Comparison of ENCODE assay signal across 9 mouse cellular contexts in genomic region chr4:155345608-155345953, GRCm38 (mm10). TPM values are rescaled to one million over a fixed set of nuclear protein-coding genes. Genes with fewer than 3 reads are reported as not detected.
DNase-seq lines count a peak whose midpoint lies in the region; ATAC-seq and TF ChIP-seq lines count a peak whose summit lies in the region.
"Had no signal": no experiment of that assay in that cellular context is flagged by ENCODE, and none has a peak within 500 bp of the region (broad histone marks: within the 10 kb centered on the region; RNA-seq: fewer than 3 reads in every experiment).

No protein-coding gene starts in this region.

- peak overlapping the region; percentile 95 for H3K4me2 ChIP-seq in embryonic facial prominence, embryonic 11.5 days (ENCODE audit: low read depth, low read length)
- H3K4me2 ChIP-seq in kidney, embryonic 14.5 days (replicated peaks; ENCODE audit: low read depth, low read length) = peak overlapping the region; percentile 88
- peak overlapping the region; percentile 92 for H3K4me2 ChIP-seq in limb, embryonic 11.5 days (ENCODE audit: low read depth, severe bottlenecking)
- peak overlapping the region; percentile 83 for H3K4me2 ChIP-seq in midbrain, embryonic 13.5 days (replicated peaks)

- TF ChIP-seq POLR2A in heart, adult 2 months (IDR thresholded peaks at IDR 0.05; ENCODE audit: insufficient read depth, low read depth, low read length) = no peak

- peak overlapping the region; percentile 53 for H3K4me3 ChIP-seq in embryonic facial prominence, embryonic 11.5 days (ENCODE audit: low read depth, low read length)
- peak overlapping the region; percentile 49 for H3K4me3 ChIP-seq in heart, adult 2 months
- H3K4me3 ChIP-seq in kidney, embryonic 14.5 days (ENCODE audit: low read length) = peak overlapping the region; percentile 45
- peak overlapping the region; percentile 54 for H3K4me3 ChIP-seq in limb, embryonic 11.5 days (ENCODE audit: low read depth, low read length)
- peak overlapping the region; percentile 74 for H3K4me3 ChIP-seq in midbrain, embryonic 13.5 days (replicated peaks)

- H3K27ac ChIP-seq in embryonic facial prominence, embryonic 11.5 days (replicated peaks; ENCODE audit: low read depth, low read length) = no peak overlapping the region
- no peak overlapping the region for H3K27ac ChIP-seq in heart, adult 2 months
- no peak overlapping the region for H3K27ac ChIP-seq in kidney, embryonic 14.5 days (ENCODE audit: low read depth, low read length)
- H3K27ac ChIP-seq in limb, embryonic 11.5 days (replicated peaks; ENCODE audit: low read depth, low read length) = no peak overlapping the region
- H3K27ac ChIP-seq in midbrain, embryonic 13.5 days = peak overlapping the region; percentile 96

- ATAC-seq in embryonic facial prominence, embryonic 11.5 days (replicated peaks; ENCODE audit: insufficient number of reproducible peaks, low FRiP score, low TSS enrichment, low read depth) = peak; percentile 88
- peak; percentile 87 for ATAC-seq in kidney, embryonic 14.5 days (ENCODE audit: low FRiP score, low TSS enrichment)
- peak; percentile 47; the same call in 1 of the 2 replicates for ATAC-seq in limb, embryonic 11.5 days (ENCODE audit: insufficient number of reproducible peaks, low FRiP score, low TSS enrichment, low read depth)
- ATAC-seq in midbrain, embryonic 13.5 days = peak; percentile 94
- ATAC-seq in erythroblast, adult 5-6 weeks (replicated peaks; ENCODE audit: low FRiP score, poor library complexity, severe bottlenecking) = no peak

- no peaks in the 10 kb centered on the region for H3K36me3 ChIP-seq in embryonic facial prominence, embryonic 11.5 days (replicated peaks; ENCODE audit: control insufficient read depth, insufficient read depth, low read depth, low read length)
- no peaks in the 10 kb centered on the region for H3K36me3 ChIP-seq in heart, adult 2 months (ENCODE audit: control insufficient read depth, insufficient read depth, low read length)
- H3K36me3 ChIP-seq in kidney, embryonic 14.5 days (ENCODE audit: control insufficient read depth, insufficient read depth, low read length) = no peaks in the 10 kb centered on the region
- no peaks in the 10 kb centered on the region for H3K36me3 ChIP-seq in limb, embryonic 11.5 days (ENCODE audit: control insufficient read depth, insufficient read depth, low read length)
- H3K36me3 ChIP-seq in midbrain, embryonic 13.5 days = no peaks in the 10 kb centered on the region

- peak; percentile 8 for DNase-seq in thymus, postnatal 0 days (ENCODE audit: low spot score)
- DNase-seq in thymus, postnatal 10 days (ENCODE audit: low spot score in 2 of 2) = no peak
- peak; percentile 76 for DNase-seq in embryonic facial prominence, embryonic 11.5 days (ENCODE audit: low spot score)
- peak; percentile 73 for DNase-seq in heart, adult 2 months
- peak; percentile 71 for DNase-seq in limb, embryonic 11.5 days (ENCODE audit: low spot score)

- no peaks in the 10 kb centered on the region for H3K79me2 ChIP-seq in heart, adult 2 months (replicated peaks; ENCODE audit: control insufficient read depth, insufficient read depth, low read length)

- intact Hi-C loops in heart, adult 2 months (cut with DNase I) = no loop called here

- no peak for TF ChIP-seq EP300 in heart, adult 2 months (IDR thresholded peaks at IDR 0.05; ENCODE audit: insufficient read depth, low read depth, low read length)

- 2% methylated on average over 16 of the region's 16 CpGs for WGBS in embryonic facial prominence, embryonic 11.5 days
- 2% methylated on average over 16 of the region's 16 CpGs for WGBS in heart, adult 2 months
- WGBS in kidney, embryonic 14.5 days = 4% methylated on average over 16 of the region's 16 CpGs
- WGBS in limb, embryonic 11.5 days = 3% methylated on average over 16 of the region's 16 CpGs
- 2% methylated on average over 16 of the region's 16 CpGs for WGBS in midbrain, embryonic 13.5 days

- peaks cover 7% of the 10 kb centered on the region for H3K4me1 ChIP-seq in embryonic facial prominence, embryonic 11.5 days (ENCODE audit: control insufficient read depth, insufficient read depth, low read length)
- H3K4me1 ChIP-seq in heart, adult 2 months (ENCODE audit: control insufficient read depth, insufficient read depth, low read length) = peaks cover 4% of the 10 kb centered on the region
- peaks cover 7% of the 10 kb centered on the region; the same call in 1 of the 2 replicates for H3K4me1 ChIP-seq in kidney, embryonic 14.5 days (ENCODE audit: control insufficient read depth, insufficient read depth, low read length)
- H3K4me1 ChIP-seq in limb, embryonic 11.5 days (ENCODE audit: control insufficient read depth, insufficient read depth, low read length) = peaks cover 6% of the 10 kb centered on the region; the same call in 1 of the 2 replicates
- H3K4me1 ChIP-seq in midbrain, embryonic 13.5 days (replicated peaks) = peaks cover 33% of the 10 kb centered on the region

- no peak for TF ChIP-seq CTCF in heart, adult 2 months (IDR thresholded peaks at IDR 0.05)

- H3K9ac ChIP-seq in embryonic facial prominence, embryonic 11.5 days (replicated peaks; ENCODE audit: low read length) = peak overlapping the region; percentile 68
- H3K9ac ChIP-seq in heart, adult 2 months (ENCODE audit: low read depth, low read length) = peak overlapping the region; percentile 29
- peak overlapping the region; percentile 47; the same call in 1 of the 2 replicates for H3K9ac ChIP-seq in kidney, embryonic 14.5 days (ENCODE audit: low read depth, low read length)
- H3K9ac ChIP-seq in limb, embryonic 11.5 days (ENCODE audit: low read length) = peak overlapping the region; percentile 67
- H3K9ac ChIP-seq in midbrain, embryonic 13.5 days (replicated peaks) = peak overlapping the region; percentile 91

- no peaks in the 10 kb centered on the region for H3K9me3 ChIP-seq in embryonic facial prominence, embryonic 11.5 days (replicated peaks; ENCODE audit: control insufficient read depth, low read length)
- H3K9me3 ChIP-seq in kidney, embryonic 14.5 days (ENCODE audit: control insufficient read depth, low read length) = no peaks in the 10 kb centered on the region
- H3K9me3 ChIP-seq in limb, embryonic 11.5 days (ENCODE audit: control insufficient read depth, low read length) = no peaks in the 10 kb centered on the region
- H3K9me3 ChIP-seq in midbrain, embryonic 13.5 days = no peaks in the 10 kb centered on the region

- H3K27me3 ChIP-seq in embryonic facial prominence, embryonic 11.5 days (ENCODE audit: control insufficient read depth, insufficient read depth, low read length) = peaks cover 2% of the 10 kb centered on the region; the same call in 1 of the 2 replicates
- H3K27me3 ChIP-seq in heart, adult 2 months (ENCODE audit: control insufficient read depth, insufficient read depth, low read length) = peaks cover 3% of the 10 kb centered on the region
- peaks cover 26% of the 10 kb centered on the region for H3K27me3 ChIP-seq in kidney, embryonic 14.5 days (ENCODE audit: control insufficient read depth, insufficient read depth, low read length)
- peaks cover 19% of the 10 kb centered on the region for H3K27me3 ChIP-seq in limb, embryonic 11.5 days (ENCODE audit: control insufficient read depth, insufficient read depth, low read length)
- H3K27me3 ChIP-seq in midbrain, embryonic 13.5 days = peaks cover 5% of the 10 kb centered on the region; the same call in 1 of the 2 replicates

RNA-seq across cellular contexts. Expression of gene Prkcz, which starts 15.6 kb away (rescaled TPM):
- 7.3 and 9.9 TPM in 2 replicates for polyA plus RNA-seq in thymus, postnatal 0 days (2015; fragmentation: Nextera tagmentation; extraction: Ambion mirVana)
- 8.1 and 12.9 TPM in 2 replicates for polyA plus RNA-seq in embryonic facial prominence, embryonic 11.5 days (2014; fragmentation: Nextera tagmentation; extraction: Ambion mirVana)
- 1 to 10 TPM; 2.3 to 2.6 TPM for total RNA-seq in heart, adult 2 months (2021)
- polyA plus RNA-seq in heart, adult 2 months (2012; rRNA removed) = 1.5 and 2.3 TPM in 2 replicates
- polyA plus RNA-seq in kidney, embryonic 14.5 days (2014; fragmentation: Nextera tagmentation; extraction: Ambion mirVana) = 7.8 and 10.2 TPM in 2 replicates
- polyA plus RNA-seq in limb, embryonic 11.5 days (2014; fragmentation: Nextera tagmentation; extraction: Ambion mirVana) = 6.3 and 9.3 TPM in 2 replicates
- 56.7 and 59.5 TPM in 2 replicates for polyA plus RNA-seq in midbrain, embryonic 13.5 days (2015; fragmentation: Nextera tagmentation; extraction: Ambion mirVana)
- 1.9 TPM in 1 of 2 replicates, not detected in the other for total RNA-seq in erythroblast, adult 5-6 weeks (2015; ENCODE audit: low replicate concordance)
- total RNA-seq in erythroblast, adult 5-6 weeks (2017; ENCODE audit: low replicate concordance) = not detected in 2 replicates

RNA-seq across cellular contexts. Expression of gene Gabrd, which starts 52.3 kb away (rescaled TPM):
- 0.50 and 0.79 TPM in 2 replicates for polyA plus RNA-seq in thymus, postnatal 0 days (2015; fragmentation: Nextera tagmentation; extraction: Ambion mirVana)
- not detected in 2 replicates for polyA plus RNA-seq in embryonic facial prominence, embryonic 11.5 days (2014; fragmentation: Nextera tagmentation; extraction: Ambion mirVana)
- total RNA-seq in heart, adult 2 months (2021) = not detected
- polyA plus RNA-seq in heart, adult 2 months (2012; rRNA removed) = 0.06 and 0.32 TPM in 2 replicates
- 0.07 TPM in 1 of 2 replicates, not detected in the other for polyA plus RNA-seq in kidney, embryonic 14.5 days (2014; fragmentation: Nextera tagmentation; extraction: Ambion mirVana)
- 0.08 TPM in 1 of 2 replicates, not detected in the other for polyA plus RNA-seq in limb, embryonic 11.5 days (2014; fragmentation: Nextera tagmentation; extraction: Ambion mirVana)
- polyA plus RNA-seq in midbrain, embryonic 13.5 days (2015; fragmentation: Nextera tagmentation; extraction: Ambion mirVana) = 0.11 TPM in 1 of 2 replicates, not detected in the other
- total RNA-seq in erythroblast, adult 5-6 weeks (2015; ENCODE audit: low replicate concordance) = not detected in 2 replicates
- total RNA-seq in erythroblast, adult 5-6 weeks (2017; ENCODE audit: low replicate concordance) = not detected in 2 replicates
- total RNA-seq: neutrophil, adult 5-6 weeks had no signal

Comparison
In these comparisons a context has a peak if more than half of its experiments do, and no peak if none do; other contexts are left out.
1. DNase-seq: peak in thymus, postnatal 0 days (single experiment), embryonic facial prominence, embryonic 11.5 days (single experiment), heart, adult 2 months (2 of 2) and limb, embryonic 11.5 days (single experiment); none in thymus, postnatal 10 days (0 of 2).
2. H3K9ac ChIP-seq: peak in every context shown above with its lines; median percentile 91 in midbrain, embryonic 13.5 days; 68 in embryonic facial prominence, embryonic 11.5 days; 67 in limb, embryonic 11.5 days; 47 in kidney, embryonic 14.5 days; 29 in heart, adult 2 months.
3. Peak in every context shown above with its lines, with median percentiles within 50 percentile points of each other: H3K4me2 ChIP-seq and H3K4me3 ChIP-seq.